Mouse (Mus musculus) adrenal gland, postnatal 4 days (tissue): ENCODE measurements around the gene Mbd4. TPM values are rescaled to one million over a fixed set of nuclear protein-coding genes. Genes with fewer than 3 reads are reported as not detected.

Experiments used
- DNase-seq, 2 experiments: peaks; one replicate each; pipeline ENCODE4 v3.0.0; 2021 to 2022; ENCODE audit warnings: low spot score in 2 of 2, mixed read lengths in 2 of 2
- total RNA-seq, 2 experiments: library from RNA; stranded (reverse); gene quantifications; 2 replicates each; pipeline ENCODE4 v1.2.3; 2021

Mbd4 gene
- total RNA-seq, 2 experiments from 2014 or later, result 7.5 to 8.1 TPM

DNA sequence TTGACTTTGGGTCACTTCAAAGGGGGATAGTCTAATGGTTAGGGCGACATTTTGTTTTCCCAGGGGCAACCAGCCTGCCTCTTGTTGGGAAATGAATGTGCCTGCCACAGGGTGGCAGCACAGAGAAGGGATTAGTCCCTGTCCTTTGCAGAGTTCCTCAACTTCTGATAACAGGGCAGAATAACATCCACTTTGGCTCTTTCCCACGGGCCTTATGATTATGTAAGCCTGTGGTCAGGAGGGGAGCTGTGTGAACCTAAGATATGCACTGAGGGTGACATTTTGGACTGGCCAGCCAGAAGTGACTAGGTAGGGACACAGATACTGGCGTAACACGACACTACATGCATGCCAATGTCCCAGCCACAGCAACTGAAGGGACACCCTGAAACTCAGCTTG, 39.1 kb downstream of the Mbd4 start:
- DNase-seq, result peak in 1 of 2 experiments; percentile 53

DNA sequence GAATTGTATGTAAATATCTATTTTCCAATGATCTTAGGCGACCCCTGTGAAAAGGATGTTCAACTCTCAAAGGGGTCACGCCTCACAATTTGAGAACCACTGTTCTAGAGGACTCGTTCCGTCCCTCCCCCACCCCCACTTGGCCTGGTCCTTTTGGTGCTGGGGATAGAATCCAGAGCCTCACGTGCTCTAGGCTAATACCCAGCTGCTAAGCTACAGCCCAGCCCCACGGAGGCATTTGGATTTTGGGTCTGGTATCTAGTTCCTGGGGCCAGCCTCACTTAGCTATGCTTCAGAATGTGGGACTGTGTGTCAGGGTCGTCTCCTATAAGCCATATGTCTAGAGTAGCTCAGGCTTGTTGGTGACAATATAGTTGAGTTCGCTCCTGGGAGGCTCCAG, 41.6 kb downstream of the Mbd4 start:
- no peak for DNase-seq

DNA sequence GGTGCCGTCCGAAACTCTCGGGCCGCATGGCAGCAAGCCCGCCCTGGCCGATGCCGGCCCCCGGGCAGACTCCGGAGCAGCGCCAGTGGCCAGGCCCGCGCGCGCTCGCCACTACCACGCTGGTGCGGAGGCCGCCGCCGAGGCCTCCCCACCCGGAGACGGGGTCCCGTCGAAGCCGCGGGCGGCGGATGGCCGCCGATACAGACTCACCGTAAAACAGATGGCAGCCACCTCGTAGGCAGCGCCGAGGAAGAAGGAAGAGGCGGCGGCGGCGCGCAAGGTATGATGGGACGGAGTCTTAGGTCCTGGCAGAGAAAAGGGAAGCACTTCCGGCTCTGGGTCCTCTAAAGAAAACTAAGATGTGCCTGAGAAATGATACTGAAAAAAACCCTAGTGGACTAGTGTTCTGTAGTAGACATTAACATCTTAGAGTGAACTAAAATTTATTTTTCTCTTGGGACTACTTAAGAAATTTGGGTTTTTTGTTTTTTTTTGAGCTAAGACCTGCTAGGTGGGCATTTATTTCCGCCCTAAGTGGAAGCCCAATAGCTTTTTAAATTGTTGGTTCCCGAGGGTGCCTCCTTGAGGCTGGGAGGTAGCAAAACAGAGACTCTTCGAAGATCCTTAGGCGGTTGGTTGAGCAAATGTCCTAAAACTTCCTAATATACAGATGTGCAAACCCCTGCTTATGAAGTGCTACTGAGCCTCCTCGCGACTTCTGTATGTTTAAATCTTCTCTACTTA, 44.5 kb downstream of the Mbd4 start, which contains the start of gene Rpl32:
Rpl32 (minus strand) TSS at position 260 of the 744 bp plus-strand sequence.
- peak; percentile 64 to 70 for DNase-seq

DNA sequence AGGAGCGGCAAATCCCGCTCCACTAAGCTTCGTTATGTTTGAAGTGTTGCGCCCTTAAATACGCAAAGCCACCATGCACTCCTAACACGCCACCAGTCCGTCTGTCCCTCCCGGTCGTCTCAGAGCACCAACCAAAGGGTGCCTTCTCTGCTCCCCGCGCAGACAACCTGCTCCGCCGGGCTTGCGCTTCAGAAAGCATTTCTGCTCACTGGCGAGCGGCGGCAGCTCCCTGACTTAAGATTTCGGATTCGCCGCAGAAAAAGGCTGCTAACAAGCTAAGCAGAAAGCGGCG, 45.0 kb downstream of the Mbd4 start:
- peak in 1 of 2 experiments; percentile 37 for DNase-seq

DNA sequence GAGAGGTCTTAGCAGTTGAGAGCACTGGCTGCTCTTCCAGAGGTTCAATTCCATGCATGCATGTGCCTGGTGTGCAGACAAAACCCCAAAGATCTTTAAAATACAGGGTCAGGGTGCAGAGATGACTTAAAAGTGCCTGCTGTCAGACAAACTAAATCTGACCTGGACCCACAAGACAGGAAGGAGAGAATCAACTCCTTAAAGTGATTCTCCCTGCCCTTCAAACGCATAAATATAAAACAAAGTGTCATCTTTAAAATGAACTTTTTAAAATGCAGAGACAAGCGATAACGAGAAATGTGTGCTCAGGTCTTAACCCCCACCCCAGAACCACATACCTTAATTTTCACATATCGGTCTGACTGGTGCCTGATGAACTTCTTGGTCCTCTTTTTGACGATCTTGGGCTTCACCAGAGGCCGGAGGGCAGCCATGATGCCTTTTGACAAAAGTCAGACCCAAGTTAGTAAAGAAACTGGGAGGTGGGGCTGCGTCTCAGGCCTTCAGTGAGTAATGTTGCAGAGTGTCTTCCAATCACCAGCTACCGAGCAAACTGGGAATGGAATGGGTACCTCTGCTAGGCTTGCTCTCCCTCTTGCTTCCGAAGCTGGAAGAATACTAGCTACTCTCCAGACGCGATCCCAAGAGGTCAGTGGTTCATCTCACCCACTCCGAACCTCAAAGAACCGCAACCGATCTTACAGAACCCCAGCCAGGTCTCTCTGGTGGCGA, 45.5 kb downstream of the Mbd4 start:
- no peak for DNase-seq

DNA sequence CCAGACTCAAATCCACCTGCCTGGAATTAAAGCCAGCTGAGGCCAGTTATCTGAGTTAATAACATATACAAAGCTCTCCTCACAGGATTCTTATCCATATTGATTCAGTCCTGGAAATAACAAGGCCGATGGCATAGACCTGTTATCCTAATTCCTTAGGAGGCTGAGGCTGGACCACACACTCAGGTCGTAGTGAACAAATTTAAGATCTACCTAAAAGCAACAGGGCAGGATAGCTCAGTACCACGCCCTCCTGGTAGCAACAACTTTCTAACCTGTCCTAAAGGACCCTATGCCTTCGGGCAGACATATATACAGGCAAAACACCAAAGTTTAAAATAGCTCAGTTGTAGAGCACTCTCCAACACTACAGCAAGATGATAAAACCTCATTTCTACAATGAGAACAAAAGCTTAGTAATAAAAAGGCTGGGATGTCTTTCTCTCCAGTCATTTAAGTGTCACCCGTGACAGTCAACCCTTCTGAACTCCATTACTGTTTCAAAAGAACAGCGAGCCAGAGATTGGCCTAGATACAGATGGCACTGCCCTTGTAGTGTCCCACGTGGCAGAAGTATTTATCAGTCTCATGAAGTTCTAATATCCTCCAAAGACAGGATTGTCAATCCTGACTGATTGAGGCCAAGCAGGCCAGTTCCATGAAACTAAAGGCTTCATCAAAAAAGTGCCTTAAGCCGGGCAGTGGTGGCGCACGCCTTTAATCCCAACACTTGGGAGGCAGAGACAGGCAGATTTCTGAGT, 48.6 kb downstream of the Mbd4 start:
- no peak for DNase-seq

DNA sequence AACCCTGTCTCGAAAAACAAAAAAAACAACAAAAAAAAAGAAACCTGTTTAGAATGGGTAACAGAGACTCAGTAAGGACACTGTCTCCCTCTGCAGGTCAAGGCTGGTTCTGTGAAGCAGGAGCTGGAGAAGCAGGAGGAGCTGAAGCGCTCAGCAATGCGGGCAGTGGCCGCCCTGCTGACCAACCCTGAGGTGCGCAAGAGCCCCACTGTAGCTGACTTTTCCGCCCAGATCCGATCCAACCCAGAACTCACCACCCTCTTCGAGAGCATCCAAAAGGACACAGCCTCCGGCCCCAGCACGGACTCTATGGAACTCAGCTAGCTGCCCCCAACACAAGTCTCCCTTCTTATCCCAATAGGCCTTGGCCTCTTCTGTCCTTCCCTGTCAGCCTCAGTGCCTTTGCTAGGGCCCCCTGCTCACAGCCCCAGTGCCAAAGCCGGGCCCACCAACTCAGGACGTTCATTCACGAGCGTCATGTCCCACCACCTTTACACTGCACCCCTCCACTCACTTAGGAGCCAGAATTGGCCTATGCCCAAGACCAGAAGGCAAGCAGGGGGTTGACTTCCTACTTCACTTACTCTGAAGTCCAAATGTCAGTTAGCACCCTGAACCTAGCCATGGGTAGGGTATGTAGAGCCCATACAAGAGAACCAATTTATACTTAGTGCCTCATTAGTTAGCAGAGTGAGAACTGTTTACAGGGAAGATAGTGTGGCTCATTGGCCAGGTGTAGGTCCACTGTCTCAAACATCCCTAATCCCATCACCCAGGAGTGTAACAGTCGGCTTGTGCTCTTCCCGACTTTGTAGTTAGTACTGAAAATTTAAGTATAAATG, 49.4 kb downstream of the Mbd4 start:
- DNase-seq, result peak in 1 of 2 experiments; percentile 59

DNA sequence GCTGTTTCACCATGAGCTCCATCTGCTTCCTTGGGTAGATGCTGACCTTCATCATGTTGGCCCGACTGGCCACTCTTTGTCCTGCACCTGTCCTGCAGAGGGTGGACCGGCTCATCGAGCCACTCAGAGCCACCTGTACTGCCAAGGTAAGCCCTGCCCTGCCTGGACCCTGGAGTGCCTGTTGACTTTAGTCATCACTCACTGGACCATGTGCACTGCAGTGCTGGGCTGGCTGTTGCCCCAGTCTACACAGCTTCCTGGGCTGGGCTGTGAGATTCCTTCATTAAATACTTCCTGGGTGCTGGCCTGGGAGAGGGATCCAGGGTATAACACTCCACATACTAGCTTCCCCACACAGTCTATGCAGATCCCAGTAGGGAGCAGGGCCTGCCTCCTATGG, 51.4 kb downstream of the Mbd4 start:
- DNase-seq, result no peak

DNA sequence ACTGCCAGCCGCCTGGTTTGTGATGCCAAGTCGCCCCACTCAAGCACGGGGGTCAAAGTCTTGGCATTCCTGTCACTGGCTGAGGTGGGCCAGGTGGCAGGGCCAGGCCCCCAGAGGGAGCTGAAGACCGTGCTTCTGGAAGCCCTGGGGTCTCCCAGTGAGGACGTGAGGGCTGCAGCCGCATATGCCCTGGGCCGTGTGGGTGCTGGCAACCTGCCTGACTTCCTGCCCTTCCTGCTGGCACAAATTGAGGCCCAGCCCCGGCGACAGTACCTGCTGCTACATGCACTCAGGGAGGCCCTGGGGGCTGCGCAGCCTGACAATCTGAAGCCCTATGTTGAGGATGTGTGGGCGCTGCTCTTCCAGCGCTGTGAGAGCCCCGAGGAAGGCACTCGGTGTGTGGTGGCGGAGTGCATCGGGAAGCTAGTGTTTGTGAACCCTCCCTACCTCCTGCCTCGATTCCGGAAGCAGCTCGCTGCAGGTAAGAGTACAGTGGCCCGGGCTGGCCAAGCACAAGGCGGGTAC, 60.4 kb downstream of the Mbd4 start:
- DNase-seq, result no peak

DNA sequence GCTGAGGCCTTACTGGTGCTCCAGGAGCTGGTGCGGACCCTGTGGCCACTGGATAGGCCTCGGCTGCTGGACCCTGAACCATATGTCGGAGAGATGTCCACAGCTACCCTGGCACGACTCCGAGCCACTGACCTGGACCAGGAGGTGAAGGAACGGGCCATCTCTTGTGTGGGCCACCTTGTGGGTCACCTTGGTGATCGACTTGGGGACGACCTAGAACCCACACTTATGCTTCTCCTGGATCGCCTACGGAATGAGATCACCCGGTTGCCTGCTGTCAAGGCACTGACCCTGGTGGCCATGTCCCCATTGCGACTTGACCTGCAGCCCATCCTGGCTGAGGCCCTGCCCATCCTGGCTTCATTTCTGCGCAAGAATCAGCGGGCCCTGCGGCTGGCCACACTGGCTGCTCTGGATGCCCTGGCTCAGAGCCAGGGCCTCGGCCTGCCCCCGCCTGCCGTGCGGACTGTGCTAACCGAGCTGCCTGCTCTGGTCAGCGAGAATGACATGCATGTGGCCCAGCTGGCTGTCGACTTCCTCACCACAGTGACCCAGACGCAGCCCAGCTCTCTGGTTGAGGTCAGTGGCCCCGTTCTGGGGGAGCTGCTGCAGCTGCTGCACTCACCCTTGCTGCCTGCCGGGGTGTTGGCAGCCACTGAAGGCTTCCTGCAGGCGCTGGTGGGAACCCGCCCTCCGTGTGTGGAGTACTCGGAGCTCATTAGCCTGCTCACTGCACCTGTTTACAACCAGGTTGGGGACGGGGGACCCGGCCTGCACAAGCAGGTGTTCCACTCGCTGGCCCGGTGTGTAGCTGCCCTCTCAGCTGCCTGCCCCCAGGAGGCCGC, 61.1 kb downstream of the Mbd4 start:
- no peak for DNase-seq

DNA sequence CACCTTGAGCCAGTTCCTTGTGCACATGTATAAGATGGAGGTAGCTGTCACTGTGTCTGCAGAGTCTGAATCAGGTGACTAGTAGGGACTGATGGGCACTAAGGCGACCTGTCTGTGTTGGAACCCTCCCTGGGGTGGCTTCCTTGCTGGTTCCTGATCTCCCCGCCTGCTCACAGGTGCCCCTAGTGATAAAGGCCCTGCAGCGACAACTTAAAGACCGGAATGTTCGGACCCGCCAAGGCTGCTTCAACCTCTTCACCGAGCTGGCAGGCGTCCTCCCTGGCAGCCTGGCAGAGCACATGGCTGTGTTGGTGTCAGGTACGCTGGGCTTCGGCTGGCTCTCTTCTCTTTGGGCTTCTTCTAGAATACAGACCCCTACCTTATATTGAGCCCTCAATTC, 62.2 kb downstream of the Mbd4 start:
- no peak for DNase-seq

Other genes starting within 250 kb of the Mbd4 start
- gene Raf1, start 176.7 kb downstream of the Mbd4 start, total RNA-seq, result 100 to 1,000 TPM; 125 to 131 TPM
- gene Tmem40, start 91.0 kb downstream of the Mbd4 start, total RNA-seq, result 1 to 10 TPM; 1.2 to 1.5 TPM
- 10 to 100 TPM; 23.4 to 24.2 TPM for gene Cand2, start 78.8 kb downstream of the Mbd4 start, total RNA-seq
- gene Rpl32, start 44.6 kb downstream of the Mbd4 start, total RNA-seq, result 1,000 to 10,000 TPM; 1,843 to 1,894 TPM
- gene Efcab12, start 15.0 kb downstream of the Mbd4 start, total RNA-seq, result 1 to 10 TPM in 1 of 2 experiments, under 1 TPM in 1; 0.96 to 1.9 TPM
- gene Ift122, start 99 bp upstream of the Mbd4 start, total RNA-seq, result 10 to 100 TPM; 23.5 to 25.6 TPM
- 1 to 10 TPM in 1 of 2 experiments, under 1 TPM in 1; 0.70 to 1.1 TPM for gene Rho, start 78.4 kb upstream of the Mbd4 start, total RNA-seq
- not detected for gene H1foo, start 91.6 kb upstream of the Mbd4 start, total RNA-seq
- gene Plxnd1, start 141.6 kb upstream of the Mbd4 start, total RNA-seq, result 100 to 1,000 TPM; 237 to 271 TPM